Mouse (Mus musculus): ENCODE measurements around the gene Mrpl23. TPM values are rescaled to one million over a fixed set of nuclear protein-coding genes. Genes with fewer than 3 reads are reported as not detected.

Mrpl23 gene
- polyA plus RNA-seq, 1 experiment from 2014 or later: 17.2 TPM

- peak overlapping the region; percentile 18 for H3K9ac ChIP-seq (replicated peaks; ENCODE audit: low read length)
- H3K27me3 ChIP-seq (ENCODE audit: control insufficient read depth, insufficient read depth, low read length): no peaks in the 10 kb centered on the region
- H3K9me3 ChIP-seq (replicated peaks; ENCODE audit: control insufficient read depth, low read length): no peaks in the 10 kb centered on the region
- ATAC-seq (replicated peaks; ENCODE audit: insufficient number of reproducible peaks, low FRiP score, low TSS enrichment, low read depth) (no peak), DNase-seq (ENCODE audit: low spot score) (no peak)
- 32% methylated on average over 5 of the region's 5 CpGs for WGBS
- peaks cover 8% of the 10 kb centered on the region; the same call in 1 of the 2 replicates for H3K4me1 ChIP-seq (ENCODE audit: control insufficient read depth, insufficient read depth, low read length)
- H3K27ac ChIP-seq (replicated peaks; ENCODE audit: low read depth, low read length): peak overlapping the region; percentile 90
- no peaks in the 10 kb centered on the region; the same call in 1 of the 2 replicates for H3K36me3 ChIP-seq (replicated peaks; ENCODE audit: control insufficient read depth, insufficient read depth, low read depth, low read length)
- H3K4me2 ChIP-seq (ENCODE audit: low read depth, low read length): no peak overlapping the region
- H3K4me3 ChIP-seq (ENCODE audit: low read depth, low read length): no peak overlapping the region
Observed at GRCm38 (mm10) chr7:142537181-142537580, 4.7 kb downstream of the Mrpl23 start.

- H3K4me2 ChIP-seq (ENCODE audit: low read depth, low read length): peak overlapping the region; percentile 10; the same call in 1 of the 2 replicates
Observed at GRCm38 (mm10) chr7:142537879-142538278, 5.4 kb downstream of the Mrpl23 start.

GRCm38 (mm10) chr7:142538291-142538690, 5.8 kb downstream of the Mrpl23 start:
- 29% methylated on average over 4 of the region's 4 CpGs for WGBS

More at GRCm38 (mm10) chr7:142537879-142538278, 5.4 kb downstream of the Mrpl23 start:
- ATAC-seq (replicated peaks; ENCODE audit: insufficient number of reproducible peaks, low FRiP score, low TSS enrichment, low read depth) (peak; percentile 53), DNase-seq (ENCODE audit: low spot score) (peak; percentile 94)
- no peaks in the 10 kb centered on the region; the same call in 1 of the 2 replicates for H3K36me3 ChIP-seq (replicated peaks; ENCODE audit: control insufficient read depth, insufficient read depth, low read depth, low read length)
- WGBS: 2% methylated on average over 6 of the region's 6 CpGs
- no peaks in the 10 kb centered on the region for H3K27me3 ChIP-seq (ENCODE audit: control insufficient read depth, insufficient read depth, low read length)
- no peak overlapping the region for H3K4me3 ChIP-seq (ENCODE audit: low read depth, low read length)
- H3K4me1 ChIP-seq (ENCODE audit: control insufficient read depth, insufficient read depth, low read length): peaks cover 14% of the 10 kb centered on the region
- H3K9me3 ChIP-seq (replicated peaks; ENCODE audit: control insufficient read depth, low read length): no peaks in the 10 kb centered on the region
- peak overlapping the region; percentile 19 for H3K9ac ChIP-seq (replicated peaks; ENCODE audit: low read length)
- peak overlapping the region; percentile 90 for H3K27ac ChIP-seq (replicated peaks; ENCODE audit: low read depth, low read length)

GRCm38 (mm10) chr7:142538766-142539165, 6.3 kb downstream of the Mrpl23 start:
- Histone ChIP-seq H3K4me3 (ENCODE audit: low read depth, low read length) (no peak overlapping the region), H3K9ac (replicated peaks; ENCODE audit: low read length) (peak overlapping the region; percentile 19), H3K27me3 (ENCODE audit: control insufficient read depth, insufficient read depth, low read length) (no peaks in the 10 kb centered on the region), H3K9me3 (replicated peaks; ENCODE audit: control insufficient read depth, low read length) (no peaks in the 10 kb centered on the region), H3K4me1 (ENCODE audit: control insufficient read depth, insufficient read depth, low read length) (peaks cover 20% of the 10 kb centered on the region), H3K4me2 (ENCODE audit: low read depth, low read length) (no peak overlapping the region), H3K36me3 (replicated peaks; ENCODE audit: control insufficient read depth, insufficient read depth, low read depth, low read length) (no peaks in the 10 kb centered on the region; the same call in 1 of the 2 replicates), H3K27ac (replicated peaks; ENCODE audit: low read depth, low read length) (peak overlapping the region; percentile 90)
- WGBS: 18% methylated on average over 6 of the region's 6 CpGs
- DNase-seq (ENCODE audit: low spot score) (no peak), ATAC-seq (replicated peaks; ENCODE audit: insufficient number of reproducible peaks, low FRiP score, low TSS enrichment, low read depth) (no peak)

More at GRCm38 (mm10) chr7:142538291-142538690, 5.8 kb downstream of the Mrpl23 start:
- no peaks in the 10 kb centered on the region for H3K9me3 ChIP-seq (replicated peaks; ENCODE audit: control insufficient read depth, low read length)
- ATAC-seq (replicated peaks; ENCODE audit: insufficient number of reproducible peaks, low FRiP score, low TSS enrichment, low read depth) (no peak), DNase-seq (ENCODE audit: low spot score) (no peak)
- peak overlapping the region; percentile 90 for H3K27ac ChIP-seq (replicated peaks; ENCODE audit: low read depth, low read length)
- H3K9ac ChIP-seq (replicated peaks; ENCODE audit: low read length): peak overlapping the region; percentile 19
- no peak overlapping the region for H3K4me2 ChIP-seq (ENCODE audit: low read depth, low read length)
- H3K27me3 ChIP-seq (ENCODE audit: control insufficient read depth, insufficient read depth, low read length): no peaks in the 10 kb centered on the region
- no peak overlapping the region for H3K4me3 ChIP-seq (ENCODE audit: low read depth, low read length)
- peaks cover 18% of the 10 kb centered on the region for H3K4me1 ChIP-seq (ENCODE audit: control insufficient read depth, insufficient read depth, low read length)
- H3K36me3 ChIP-seq (replicated peaks; ENCODE audit: control insufficient read depth, insufficient read depth, low read depth, low read length): no peaks in the 10 kb centered on the region; the same call in 1 of the 2 replicates

GRCm38 (mm10) chr7:142539828-142540227, 7.3 kb downstream of the Mrpl23 start:
- H3K27ac ChIP-seq (replicated peaks; ENCODE audit: low read depth, low read length): peak overlapping the region; percentile 90
- WGBS: 71% methylated on average over 8 of the region's 8 CpGs
- H3K4me2 ChIP-seq (ENCODE audit: low read depth, low read length): no peak overlapping the region
- no peaks in the 10 kb centered on the region for H3K9me3 ChIP-seq (replicated peaks; ENCODE audit: control insufficient read depth, low read length)
- H3K9ac ChIP-seq (replicated peaks; ENCODE audit: low read length): no peak overlapping the region
- no peak overlapping the region for H3K4me3 ChIP-seq (ENCODE audit: low read depth, low read length)
- no peak for ATAC-seq (replicated peaks; ENCODE audit: insufficient number of reproducible peaks, low FRiP score, low TSS enrichment, low read depth)
- no peak for DNase-seq (ENCODE audit: low spot score)
- peaks cover 23% of the 10 kb centered on the region for H3K4me1 ChIP-seq (ENCODE audit: control insufficient read depth, insufficient read depth, low read length)
- no peaks in the 10 kb centered on the region for H3K27me3 ChIP-seq (ENCODE audit: control insufficient read depth, insufficient read depth, low read length)
- no peaks in the 10 kb centered on the region; the same call in 1 of the 2 replicates for H3K36me3 ChIP-seq (replicated peaks; ENCODE audit: control insufficient read depth, insufficient read depth, low read depth, low read length)

GRCm38 (mm10) chr7:142542771-142543303, 10.4 kb downstream of the Mrpl23 start:
- Histone ChIP-seq H3K36me3 (replicated peaks; ENCODE audit: control insufficient read depth, insufficient read depth, low read depth, low read length) (no peaks in the 10 kb centered on the region), H3K4me1 (ENCODE audit: control insufficient read depth, insufficient read depth, low read length) (peaks cover 32% of the 10 kb centered on the region), H3K4me2 (ENCODE audit: low read depth, low read length) (no peak overlapping the region), H3K27me3 (ENCODE audit: control insufficient read depth, insufficient read depth, low read length) (no peaks in the 10 kb centered on the region), H3K9ac (replicated peaks; ENCODE audit: low read length) (peak overlapping the region; percentile 48), H3K27ac (replicated peaks; ENCODE audit: low read depth, low read length) (peak overlapping the region; percentile 87), H3K9me3 (replicated peaks; ENCODE audit: control insufficient read depth, low read length) (no peaks in the 10 kb centered on the region), H3K4me3 (ENCODE audit: low read depth, low read length) (no peak overlapping the region)
- ATAC-seq (replicated peaks; ENCODE audit: insufficient number of reproducible peaks, low FRiP score, low TSS enrichment, low read depth) (peak; percentile 47; the same call in 1 of the 2 replicates), DNase-seq (ENCODE audit: low spot score) (peak; percentile 72)
- WGBS: 9% methylated on average over 11 of the region's 11 CpGs

GRCm38 (mm10) chr7:142545967-142546366, 13.5 kb downstream of the Mrpl23 start:
- Histone ChIP-seq H3K4me1 (ENCODE audit: control insufficient read depth, insufficient read depth, low read length) (peaks cover 31% of the 10 kb centered on the region), H3K9me3 (replicated peaks; ENCODE audit: control insufficient read depth, low read length) (no peaks in the 10 kb centered on the region), H3K4me2 (ENCODE audit: low read depth, low read length) (no peak overlapping the region), H3K27ac (replicated peaks; ENCODE audit: low read depth, low read length) (peak overlapping the region; percentile 82), H3K4me3 (ENCODE audit: low read depth, low read length) (no peak overlapping the region), H3K27me3 (ENCODE audit: control insufficient read depth, insufficient read depth, low read length) (no peaks in the 10 kb centered on the region), H3K9ac (replicated peaks; ENCODE audit: low read length) (peak overlapping the region; percentile 34), H3K36me3 (replicated peaks; ENCODE audit: control insufficient read depth, insufficient read depth, low read depth, low read length) (no peaks in the 10 kb centered on the region)
- peak; percentile 71 for DNase-seq (ENCODE audit: low spot score)
- no peak for ATAC-seq (replicated peaks; ENCODE audit: insufficient number of reproducible peaks, low FRiP score, low TSS enrichment, low read depth)
- WGBS: 38% methylated on average over 7 of the region's 7 CpGs

- H3K4me1 ChIP-seq (ENCODE audit: control insufficient read depth, insufficient read depth, low read length): peaks cover 31% of the 10 kb centered on the region
- peak overlapping the region; percentile 17; the same call in 1 of the 2 replicates for H3K27ac ChIP-seq (replicated peaks; ENCODE audit: low read depth, low read length)
- WGBS: 47% methylated on average over 2 of the region's 2 CpGs
- H3K4me3 ChIP-seq (ENCODE audit: low read depth, low read length): no peak overlapping the region
- H3K27me3 ChIP-seq (ENCODE audit: control insufficient read depth, insufficient read depth, low read length): no peaks in the 10 kb centered on the region
- ATAC-seq (replicated peaks; ENCODE audit: insufficient number of reproducible peaks, low FRiP score, low TSS enrichment, low read depth): no peak
- H3K9me3 ChIP-seq (replicated peaks; ENCODE audit: control insufficient read depth, low read length): no peaks in the 10 kb centered on the region
- no peaks in the 10 kb centered on the region for H3K36me3 ChIP-seq (replicated peaks; ENCODE audit: control insufficient read depth, insufficient read depth, low read depth, low read length)
- H3K9ac ChIP-seq (replicated peaks; ENCODE audit: low read length): no peak overlapping the region
- no peak for DNase-seq (ENCODE audit: low spot score)
- no peak overlapping the region for H3K4me2 ChIP-seq (ENCODE audit: low read depth, low read length)
Observed at GRCm38 (mm10) chr7:142547874-142548273, 15.4 kb downstream of the Mrpl23 start.
